Mouse (Mus musculus): ENCODE measurements around the gene Tex21. TPM values are rescaled to one million over a fixed set of nuclear protein-coding genes. Genes with fewer than 3 reads are reported as not detected.
A peak's percentile ranks its signal among the peaks of the same experiment; 100 is the strongest.

Gene Tex21
- polyA plus RNA-seq (2016; fragmentation: Nextera tagmentation; extraction: Ambion mirVana), result not detected in 2 replicates

DNA sequence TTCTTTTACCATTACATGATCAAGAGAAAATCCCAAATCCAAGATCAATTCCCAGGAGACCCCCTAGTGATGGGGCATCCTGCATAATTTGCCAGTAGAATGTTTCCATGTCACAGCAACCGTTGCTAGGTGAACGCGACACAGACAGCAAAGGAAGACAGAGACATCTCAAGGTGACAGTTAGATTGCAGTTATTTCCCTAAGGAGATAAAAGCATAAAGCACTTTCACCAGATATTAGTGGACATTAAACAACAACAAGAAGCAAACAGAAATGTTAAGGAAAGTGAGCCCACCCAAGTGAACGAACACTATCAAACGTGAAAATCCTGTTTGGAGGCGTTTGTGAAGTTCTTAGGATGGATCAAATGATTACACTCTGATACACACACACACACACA is at the start of gene Tex21:
Tex21 (minus strand) TSS at position 101 of the 400 bp plus-strand sequence.
- WGBS, result 80% methylated on average over 6 of the region's 6 CpGs
- Histone ChIP-seq H3K27ac (replicated peaks) (no peak within 1 kb of the TSS), H3K4me1 (no peaks in the 10 kb centered on the region)

DNA sequence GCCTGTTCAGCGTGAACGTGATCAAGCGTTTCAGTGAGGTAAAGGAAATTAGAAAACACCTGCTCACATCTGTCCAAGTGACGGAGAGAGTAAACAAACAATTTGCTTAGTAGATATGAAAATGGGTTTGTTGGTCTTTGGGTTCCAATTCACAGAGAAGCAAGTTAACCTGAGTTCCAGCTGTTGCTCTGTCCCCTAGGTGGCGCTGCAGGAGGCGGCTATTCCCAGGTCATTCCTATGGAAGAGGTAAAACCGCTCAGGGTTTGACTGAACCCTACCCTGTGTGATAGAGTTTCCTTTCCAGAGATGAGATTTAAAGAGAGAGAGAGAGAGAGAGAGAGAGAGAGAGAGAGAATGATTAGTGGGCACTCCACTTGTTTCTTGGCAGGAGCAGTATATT is 46.6 kb upstream of the Tex21 start:
- no peak overlapping the region for H3K27ac ChIP-seq (replicated peaks)
- peaks cover 4% of the 10 kb centered on the region; the same call in 1 of the 2 replicates for H3K4me1 ChIP-seq
- no peak overlapping the region for H3K4me3 ChIP-seq
- peak; percentile 54 for DNase-seq (ENCODE audit: low spot score)
- WGBS, result 66% methylated on average over 7 of the region's 7 CpGs
- no peaks in the 10 kb centered on the region for H3K9me3 ChIP-seq (replicated peaks)
- peaks cover 95% of the 10 kb centered on the region for H3K36me3 ChIP-seq
- no peaks in the 10 kb centered on the region for H3K27me3 ChIP-seq (ENCODE audit: low read depth, poor library complexity, severe bottlenecking)

More for the DNA sequence above, at the start of gene Tex21:
- no peaks in the 10 kb centered on the region for H3K27me3 ChIP-seq (ENCODE audit: low read depth, poor library complexity, severe bottlenecking)
- no peak within 1 kb of the TSS for H3K4me3 ChIP-seq
- H3K36me3 ChIP-seq, result no peaks in the 10 kb centered on the region
- no peaks in the 10 kb centered on the region for H3K9me3 ChIP-seq (replicated peaks)
- DNase-seq (ENCODE audit: low spot score), result no peak

DNA sequence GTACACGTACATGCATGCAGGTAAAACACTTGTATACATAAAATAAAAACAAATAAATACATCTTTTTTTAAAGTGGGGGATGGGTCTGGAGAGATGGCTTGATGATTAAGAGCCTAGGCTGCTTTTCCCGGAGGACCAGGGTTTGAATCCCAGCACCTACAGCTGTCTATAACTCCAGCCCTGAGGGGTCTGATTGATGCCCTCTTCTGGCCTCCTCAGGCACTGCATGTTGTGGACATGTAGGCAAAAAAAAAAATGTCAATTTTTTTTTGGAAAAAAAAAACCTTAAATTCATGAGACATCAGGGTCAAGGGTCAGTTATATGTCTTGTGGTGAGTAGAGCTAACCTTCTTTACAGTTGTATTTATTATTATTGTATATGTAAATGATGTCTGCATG is 43.7 kb upstream of the Tex21 start:
- Histone ChIP-seq H3K4me1 (peaks cover 14% of the 10 kb centered on the region), H3K36me3 (peaks cover 75% of the 10 kb centered on the region), H3K4me3 (no peak overlapping the region), H3K9me3 (replicated peaks) (no peaks in the 10 kb centered on the region), H3K27me3 (ENCODE audit: low read depth, poor library complexity, severe bottlenecking) (no peaks in the 10 kb centered on the region), H3K27ac (replicated peaks) (no peak overlapping the region)
- DNase-seq (ENCODE audit: low spot score), result peak; percentile 19
- 87% methylated on average over 2 of the region's 2 CpGs for WGBS

DNA sequence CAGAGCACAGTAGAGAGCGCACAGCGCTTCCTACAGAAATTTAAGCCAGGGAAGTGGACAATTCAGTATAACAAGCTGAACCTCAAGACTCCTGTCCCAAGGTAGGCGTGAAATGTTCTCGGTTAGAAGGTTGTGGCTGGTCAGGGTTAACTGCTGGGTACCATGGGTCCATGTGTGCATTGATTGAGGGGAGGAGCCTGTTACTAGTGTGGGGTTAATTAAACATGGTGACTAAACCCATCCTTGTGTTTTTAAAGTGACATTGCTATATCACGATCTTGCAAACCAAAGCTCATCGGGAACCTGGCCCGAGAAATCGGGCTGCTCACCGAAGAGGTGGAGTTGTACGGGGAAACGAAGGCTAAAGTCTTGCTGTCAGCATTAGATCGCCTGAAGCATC is 42.9 kb upstream of the Tex21 start:
- no peak for DNase-seq (ENCODE audit: low spot score)
- H3K4me1 ChIP-seq, result peaks cover 14% of the 10 kb centered on the region
- 95% methylated on average over 12 of the region's 12 CpGs for WGBS
- H3K36me3 ChIP-seq, result peaks cover 73% of the 10 kb centered on the region
- no peaks in the 10 kb centered on the region for H3K9me3 ChIP-seq (replicated peaks)
- H3K27me3 ChIP-seq (ENCODE audit: low read depth, poor library complexity, severe bottlenecking), result no peaks in the 10 kb centered on the region
- no peak overlapping the region for H3K4me3 ChIP-seq
- peak overlapping the region; percentile 65; the same call in 1 of the 2 replicates for H3K27ac ChIP-seq (replicated peaks)

DNA sequence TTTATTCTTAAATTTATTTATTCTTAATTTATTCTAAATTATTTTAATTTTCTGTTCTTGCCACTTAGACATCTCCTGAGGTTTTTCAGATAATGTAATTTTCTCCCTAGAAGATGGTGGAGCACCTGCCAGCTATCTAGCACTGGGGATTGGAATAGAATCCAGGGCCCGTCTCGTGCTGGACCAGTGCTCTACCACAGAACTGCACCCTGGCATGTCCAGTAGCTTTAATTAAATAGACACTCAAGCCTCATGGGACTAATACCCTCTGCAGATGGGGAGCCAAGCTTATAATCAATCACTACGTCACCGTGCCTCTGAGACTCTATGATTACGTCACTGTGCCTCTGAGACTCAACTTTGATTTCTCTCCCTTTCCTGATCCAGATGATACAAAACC is 41.9 kb upstream of the Tex21 start:
- Histone ChIP-seq H3K27ac (replicated peaks) (peak overlapping the region; percentile 65; the same call in 1 of the 2 replicates), H3K9me3 (replicated peaks) (no peaks in the 10 kb centered on the region), H3K27me3 (ENCODE audit: low read depth, poor library complexity, severe bottlenecking) (no peaks in the 10 kb centered on the region), H3K4me1 (peaks cover 14% of the 10 kb centered on the region), H3K36me3 (peaks cover 73% of the 10 kb centered on the region), H3K4me3 (no peak overlapping the region)
- 83% methylated on average over 5 of the region's 5 CpGs for WGBS
- no peak for DNase-seq (ENCODE audit: low spot score)

DNA sequence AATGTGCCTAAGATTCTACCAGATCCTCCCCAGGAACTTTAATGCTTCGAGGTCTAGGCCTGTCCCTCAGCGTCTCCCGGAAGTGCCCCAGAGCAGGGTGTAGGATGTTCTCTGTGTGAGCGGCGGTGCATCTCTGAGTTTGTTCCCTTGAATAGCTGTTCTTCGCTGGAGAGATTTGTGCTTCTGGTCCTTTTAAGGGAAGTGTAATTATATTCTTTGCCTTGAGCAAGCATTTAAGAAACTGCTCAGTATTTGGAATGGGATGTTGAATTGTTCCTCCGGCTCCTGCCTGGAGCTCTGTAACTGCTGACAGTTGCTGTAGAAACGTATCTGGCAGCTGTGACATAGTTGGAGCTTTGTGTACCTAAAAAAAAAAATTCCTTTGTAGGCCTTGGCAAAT is 41.4 kb upstream of the Tex21 start:
- WGBS, result 71% methylated on average over 8 of the region's 8 CpGs
- Histone ChIP-seq H3K4me1 (peaks cover 14% of the 10 kb centered on the region), H3K4me3 (no peak overlapping the region), H3K9me3 (replicated peaks) (no peaks in the 10 kb centered on the region), H3K27me3 (ENCODE audit: low read depth, poor library complexity, severe bottlenecking) (no peaks in the 10 kb centered on the region), H3K36me3 (peaks cover 73% of the 10 kb centered on the region), H3K27ac (replicated peaks) (peak overlapping the region; percentile 71)
- DNase-seq (ENCODE audit: low spot score), result no peak

DNA sequence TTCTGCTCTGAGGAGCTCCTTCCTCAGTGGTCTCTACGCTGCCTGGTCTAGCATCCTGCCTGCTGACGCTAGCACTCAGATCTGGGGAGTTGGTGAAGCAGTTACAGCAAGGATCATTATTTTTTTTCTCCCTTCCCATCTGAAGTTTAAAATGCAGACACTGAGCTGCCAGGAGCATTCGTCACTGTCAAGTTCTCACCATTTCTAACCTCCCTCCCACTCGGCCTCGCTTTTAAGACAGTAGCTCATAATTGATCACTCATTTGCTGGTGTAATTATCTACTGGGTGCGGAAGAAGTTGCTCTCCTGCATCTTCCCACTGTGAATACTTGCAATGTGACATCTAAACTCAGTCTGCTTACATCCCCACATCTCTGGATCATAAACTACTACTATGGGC is 38.9 kb upstream of the Tex21 start:
- peaks cover 71% of the 10 kb centered on the region for H3K36me3 ChIP-seq
- no peaks in the 10 kb centered on the region for H3K9me3 ChIP-seq (replicated peaks)
- no peak overlapping the region for H3K27ac ChIP-seq (replicated peaks)
- WGBS, result 94% methylated on average over 6 of the region's 6 CpGs
- no peak for DNase-seq (ENCODE audit: low spot score)
- no peak overlapping the region for H3K4me3 ChIP-seq
- H3K27me3 ChIP-seq (ENCODE audit: low read depth, poor library complexity, severe bottlenecking), result no peaks in the 10 kb centered on the region
- peaks cover 14% of the 10 kb centered on the region for H3K4me1 ChIP-seq

DNA sequence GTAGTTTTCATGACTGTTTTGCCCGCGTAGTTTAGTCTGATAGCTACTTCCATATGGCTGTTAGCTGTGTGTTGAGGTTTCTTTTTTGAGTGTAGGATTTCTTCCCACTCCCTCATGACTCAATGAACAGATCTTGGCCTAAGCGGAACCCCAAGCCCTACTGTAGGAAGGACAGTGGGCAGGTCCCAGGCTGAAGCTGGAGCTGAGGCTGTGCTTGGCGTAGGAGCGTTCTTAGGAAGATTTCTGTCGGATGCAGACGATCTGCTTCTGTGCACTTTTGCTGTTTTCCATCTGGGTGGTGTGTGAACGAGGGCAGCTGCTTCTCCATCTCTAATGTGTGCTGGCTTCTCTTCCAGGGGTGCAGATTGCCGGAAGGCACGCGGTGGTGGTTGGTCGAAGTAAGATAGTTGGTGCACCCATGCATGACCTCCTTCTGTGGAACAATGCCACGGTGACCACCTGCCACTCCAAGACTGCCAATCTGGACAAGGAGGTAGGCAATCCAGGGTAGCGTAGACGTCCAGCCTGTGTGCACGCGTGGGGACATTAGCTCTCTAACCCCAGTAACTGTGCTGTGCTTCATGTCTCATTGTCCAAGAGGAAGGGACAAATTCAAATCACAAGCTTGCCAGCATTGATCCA is 36.1 kb upstream of the Tex21 start:
- Histone ChIP-seq H3K9me3 (replicated peaks) (no peaks in the 10 kb centered on the region), H3K27ac (replicated peaks) (no peak overlapping the region), H3K4me1 (peaks cover 5% of the 10 kb centered on the region), H3K36me3 (peaks cover 70% of the 10 kb centered on the region), H3K4me3 (no peak overlapping the region), H3K27me3 (ENCODE audit: low read depth, poor library complexity, severe bottlenecking) (no peaks in the 10 kb centered on the region)
- 93% methylated on average over 17 of the region's 17 CpGs for WGBS
- DNase-seq (ENCODE audit: low spot score), result no peak

DNA sequence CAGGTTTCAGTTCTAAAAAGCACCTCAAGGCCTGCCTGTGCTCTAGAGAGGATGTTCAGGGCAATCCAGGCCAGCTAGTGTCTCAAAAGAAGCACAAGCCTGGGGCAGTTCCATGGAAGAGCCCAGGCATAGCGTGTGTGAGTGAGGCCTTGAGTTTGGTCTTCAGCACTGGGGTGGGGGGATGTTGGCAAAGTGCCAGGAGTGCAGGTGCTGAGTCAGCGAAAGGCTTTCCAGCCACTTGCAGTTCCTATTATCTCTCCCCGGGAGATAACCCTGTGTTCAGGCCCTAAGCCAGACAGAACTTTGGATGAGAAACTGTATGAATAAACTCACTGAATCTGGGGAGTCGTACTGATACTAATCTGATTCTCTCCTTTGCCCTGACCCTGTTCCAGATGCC is 35.6 kb upstream of the Tex21 start:
- no peaks in the 10 kb centered on the region for H3K9me3 ChIP-seq (replicated peaks)
- H3K27ac ChIP-seq (replicated peaks), result no peak overlapping the region
- no peak for DNase-seq (ENCODE audit: low spot score)
- no peaks in the 10 kb centered on the region for H3K4me1 ChIP-seq
- peaks cover 74% of the 10 kb centered on the region for H3K36me3 ChIP-seq
- no peaks in the 10 kb centered on the region for H3K27me3 ChIP-seq (ENCODE audit: low read depth, poor library complexity, severe bottlenecking)
- 92% methylated on average over 4 of the region's 4 CpGs for WGBS
- no peak overlapping the region for H3K4me3 ChIP-seq

DNA sequence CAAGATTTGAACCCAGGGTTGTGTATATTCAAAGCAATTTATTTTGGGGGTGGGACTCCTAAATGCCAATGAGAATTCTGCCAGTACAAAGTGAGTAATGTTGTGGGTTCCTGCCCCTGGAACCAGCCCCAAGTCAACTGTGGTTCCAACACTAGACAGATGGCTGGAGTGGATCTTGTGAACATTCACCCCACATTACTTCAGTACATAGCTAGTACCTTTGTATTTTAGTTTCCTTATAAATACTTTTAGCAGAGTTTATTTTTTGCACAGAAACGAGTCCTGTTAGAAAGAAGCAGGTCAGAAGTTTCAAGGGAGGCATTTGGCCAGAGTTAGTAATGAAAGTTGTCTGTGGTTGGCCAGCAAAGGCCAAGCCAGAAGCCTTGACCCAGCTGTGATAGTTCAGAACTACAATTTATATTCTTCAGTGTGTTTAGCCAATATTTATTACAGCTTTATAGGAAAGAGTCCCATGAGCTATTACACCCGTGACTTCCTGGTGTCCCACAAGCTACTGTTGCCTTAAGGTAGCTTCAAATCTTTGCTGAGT is 34.6 kb upstream of the Tex21 start:
- WGBS, result 91% methylated on average over 2 of the region's 2 CpGs
- no peak for DNase-seq (ENCODE audit: low spot score)

DNA sequence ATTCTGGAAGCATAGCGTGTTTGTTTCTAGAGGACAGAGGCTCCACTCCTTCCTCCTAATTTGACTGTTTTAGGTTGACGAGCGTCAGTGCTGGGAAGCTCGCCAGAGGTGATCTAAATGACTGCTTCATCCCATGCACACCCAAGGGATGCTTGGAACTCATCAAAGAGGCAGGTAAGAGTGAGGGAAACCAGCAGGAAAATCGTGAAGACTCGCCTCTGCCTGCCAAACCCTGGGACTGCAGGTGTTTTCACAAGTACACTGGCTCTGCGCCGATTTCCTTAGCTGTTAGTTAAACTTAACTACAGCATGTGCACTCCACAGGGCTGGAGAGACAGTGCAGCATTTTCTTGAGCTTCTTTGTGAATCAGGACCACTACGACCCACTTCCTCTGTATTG is 34.0 kb upstream of the Tex21 start:
- Histone ChIP-seq H3K36me3 (peaks cover 79% of the 10 kb centered on the region), H3K27ac (replicated peaks) (no peak overlapping the region), H3K4me1 (no peaks in the 10 kb centered on the region), H3K9me3 (replicated peaks) (no peaks in the 10 kb centered on the region), H3K4me3 (no peak overlapping the region), H3K27me3 (ENCODE audit: low read depth, poor library complexity, severe bottlenecking) (no peaks in the 10 kb centered on the region)
- DNase-seq (ENCODE audit: low spot score), result no peak
- 91% methylated on average over 9 of the region's 9 CpGs for WGBS

More for the DNA sequence above, 34.6 kb upstream of the Tex21 start:
- Histone ChIP-seq H3K27ac (replicated peaks) (no peak overlapping the region), H3K4me3 (no peak overlapping the region), H3K4me1 (no peaks in the 10 kb centered on the region), H3K36me3 (peaks cover 79% of the 10 kb centered on the region), H3K9me3 (replicated peaks) (no peaks in the 10 kb centered on the region), H3K27me3 (ENCODE audit: low read depth, poor library complexity, severe bottlenecking) (no peaks in the 10 kb centered on the region)

DNA sequence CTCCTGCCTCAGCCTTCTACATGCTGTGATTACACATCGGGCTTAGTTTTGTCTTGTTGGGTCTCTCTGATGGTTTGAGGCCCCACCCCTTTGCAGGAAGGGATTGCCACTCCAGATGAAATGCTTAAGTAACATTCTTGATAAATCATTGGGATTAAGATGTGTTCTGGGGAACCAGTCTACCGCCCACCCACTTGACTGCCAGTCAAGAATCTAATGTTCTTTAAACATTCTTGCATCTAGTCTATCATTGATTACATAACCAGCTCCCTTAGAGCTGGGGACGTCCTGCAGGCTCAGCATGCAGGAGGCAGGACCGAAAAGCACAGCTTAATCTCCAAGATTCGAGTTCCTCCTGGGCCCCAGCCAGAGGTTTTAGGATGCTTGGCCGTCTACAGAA is 31.7 kb upstream of the Tex21 start:
- 82% methylated on average over 6 of the region's 6 CpGs for WGBS
- no peak overlapping the region for H3K27ac ChIP-seq (replicated peaks)
- no peak overlapping the region for H3K4me3 ChIP-seq
- H3K9me3 ChIP-seq (replicated peaks), result no peaks in the 10 kb centered on the region
- no peaks in the 10 kb centered on the region for H3K4me1 ChIP-seq
- no peak for DNase-seq (ENCODE audit: low spot score)
- no peaks in the 10 kb centered on the region for H3K27me3 ChIP-seq (ENCODE audit: low read depth, poor library complexity, severe bottlenecking)
- peaks cover 66% of the 10 kb centered on the region for H3K36me3 ChIP-seq

DNA sequence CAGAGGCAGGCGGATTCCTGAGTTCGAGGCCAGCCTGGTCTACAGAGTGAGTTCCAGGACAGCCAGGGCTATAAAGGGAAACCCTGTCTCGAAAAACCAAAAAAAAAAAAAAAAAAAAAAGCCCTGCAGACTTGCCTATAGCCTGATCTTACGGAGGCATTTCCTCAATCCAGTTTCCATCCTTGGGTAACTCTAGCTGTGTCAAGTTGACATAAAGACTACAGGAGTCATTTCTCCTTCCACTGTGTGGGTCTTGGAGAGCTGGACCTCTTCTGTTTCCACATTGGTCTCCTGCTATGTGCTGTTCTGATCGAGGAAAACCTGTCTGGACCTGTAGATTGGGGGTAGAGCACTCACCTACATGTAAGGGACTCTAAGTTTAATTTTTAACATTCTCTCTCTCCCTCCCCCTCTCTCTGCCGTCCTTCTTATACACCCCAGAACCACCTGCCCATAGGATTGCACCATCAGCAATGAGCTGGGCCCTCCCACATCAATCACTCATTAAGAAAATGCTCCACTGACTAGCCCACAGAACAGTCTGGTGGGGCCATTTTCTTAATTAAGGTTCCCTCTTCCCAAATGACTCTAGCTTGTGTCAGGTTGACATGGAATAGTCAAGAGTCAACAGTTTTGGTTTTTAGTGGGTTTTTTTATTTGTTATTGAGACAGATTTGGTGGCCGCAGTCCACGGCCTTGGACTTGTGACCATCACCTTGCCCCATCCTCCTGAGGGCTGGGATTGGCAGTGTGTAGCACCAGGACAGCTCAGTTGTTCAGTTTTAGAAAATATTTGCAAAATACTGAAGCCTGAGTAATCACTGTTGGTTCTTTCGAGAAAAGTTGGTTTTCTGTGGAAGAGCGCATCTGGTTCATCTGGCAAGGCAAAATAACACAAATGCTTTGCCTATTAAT is 26.3 kb upstream of the Tex21 start:
- Histone ChIP-seq H3K27me3 (ENCODE audit: low read depth, poor library complexity, severe bottlenecking) (no peaks in the 10 kb centered on the region), H3K36me3 (peaks cover 32% of the 10 kb centered on the region), H3K4me3 (no peak overlapping the region), H3K9me3 (replicated peaks) (no peaks in the 10 kb centered on the region), H3K27ac (replicated peaks) (no peak overlapping the region), H3K4me1 (no peaks in the 10 kb centered on the region)
- 90% methylated on average over 10 of the region's 10 CpGs for WGBS
- no peak for DNase-seq (ENCODE audit: low spot score)

Data from midbrain, embryonic 10.5 days (tissue).